Mouse (Mus musculus): ENCODE results near the gene Ate1. TPM values are rescaled to one million over a fixed set of nuclear protein-coding genes. Genes with fewer than 3 reads are reported as not detected.

Gene Ate1
- polyA plus RNA-seq, 1 experiment, result 10.6 TPM

DNA sequence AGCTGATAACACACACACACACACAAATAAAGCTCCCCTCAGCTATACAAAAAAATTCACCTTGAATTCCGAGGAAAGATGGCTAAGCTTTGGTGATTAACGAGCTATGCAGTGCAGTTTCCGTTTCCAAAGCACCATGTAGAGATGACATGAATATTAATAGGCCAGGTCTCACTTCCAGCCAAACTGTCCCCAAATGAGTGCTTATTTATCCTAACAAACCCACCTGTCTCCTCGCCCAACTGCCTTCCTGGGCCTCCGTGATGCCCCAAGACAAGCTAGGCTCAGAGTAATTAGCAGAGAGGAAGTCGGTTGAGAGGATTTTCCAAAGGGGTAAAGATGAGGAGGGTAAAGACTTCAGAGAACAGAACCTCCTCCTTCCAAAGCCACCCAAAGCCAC is 49.1 kb downstream of the Ate1 start:
- peaks cover under 1% of the 10 kb centered on the region; the same call in 1 of the 2 replicates for H3K36me3 ChIP-seq (ENCODE audit: control insufficient read depth, insufficient read depth, low read length)
- H3K27ac ChIP-seq (ENCODE audit: insufficient read depth, low read depth, low read length), result no peak overlapping the region
- H3K27me3 ChIP-seq (replicated peaks; ENCODE audit: control insufficient read depth, insufficient read depth, low read length), result no peaks in the 10 kb centered on the region
- no peak overlapping the region for H3K4me3 ChIP-seq (ENCODE audit: insufficient read depth, low read depth, low read length)
- TF ChIP-seq CTCF (conservative IDR thresholded peaks at IDR 0.05; ENCODE audit: insufficient read depth, insufficient read length, low read depth, low read length) (no peak), POLR2A (IDR thresholded peaks at IDR 0.05; ENCODE audit: low read depth, low read length) (no peak)
- WGBS, result 51% methylated on average over 6 of the region's 6 CpGs
- DNase-seq, result no peak
- H3K4me1 ChIP-seq (ENCODE audit: control insufficient read depth, insufficient read depth, low read length), result no peaks in the 10 kb centered on the region; the same call in 1 of the 2 replicates

- Histone ChIP-seq H3K27me3 (replicated peaks; ENCODE audit: control insufficient read depth, insufficient read depth, low read length) (no peaks in the 10 kb centered on the region), H3K36me3 (ENCODE audit: control insufficient read depth, insufficient read depth, low read length) (no peaks in the 10 kb centered on the region; the same call in none of the 2 replicates), H3K4me3 (ENCODE audit: insufficient read depth, low read depth, low read length) (no peak overlapping the region), H3K27ac (ENCODE audit: insufficient read depth, low read depth, low read length) (no peak overlapping the region), H3K4me1 (ENCODE audit: control insufficient read depth, insufficient read depth, low read length) (peaks cover 3% of the 10 kb centered on the region; the same call in 1 of the 2 replicates)
- TF ChIP-seq POLR2A (IDR thresholded peaks at IDR 0.05; ENCODE audit: low read depth, low read length) (no peak), CTCF (conservative IDR thresholded peaks at IDR 0.05; ENCODE audit: insufficient read depth, insufficient read length, low read depth, low read length) (no peak)
- WGBS, result 76% methylated on average over 4 of the region's 4 CpGs
- DNase-seq, result peak; percentile 19
Observed at GRCm38 (mm10) chr7:130455587-130456246, 64.5 kb downstream of the Ate1 start.

DNA sequence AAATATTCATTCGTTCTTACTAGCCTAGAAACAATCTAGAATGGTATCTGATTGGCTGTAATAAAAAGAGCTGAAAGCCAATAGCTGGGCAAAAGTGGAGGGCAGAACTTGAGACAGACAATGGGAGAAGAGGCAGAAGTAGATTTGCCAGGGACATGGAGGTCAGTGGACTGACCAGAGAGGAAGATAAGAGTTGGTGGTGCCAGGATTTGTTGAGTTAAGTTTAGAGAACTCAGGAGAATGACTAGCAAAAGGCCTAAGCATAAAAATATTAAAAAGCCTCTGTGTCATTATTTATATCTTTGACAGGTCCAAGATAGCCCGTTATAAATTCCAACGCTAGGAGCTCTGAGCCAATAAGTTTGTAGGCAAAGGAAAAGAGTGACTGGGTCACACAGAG is 65.9 kb downstream of the Ate1 start:
- no peaks in the 10 kb centered on the region; the same call in 1 of the 2 replicates for H3K36me3 ChIP-seq (ENCODE audit: control insufficient read depth, insufficient read depth, low read length)
- DNase-seq, result peak; percentile 15
- H3K4me1 ChIP-seq (ENCODE audit: control insufficient read depth, insufficient read depth, low read length), result peaks cover 3% of the 10 kb centered on the region; the same call in 1 of the 2 replicates
- 51% methylated on average over 3 of the region's 3 CpGs for WGBS
- TF ChIP-seq POLR2A (IDR thresholded peaks at IDR 0.05; ENCODE audit: low read depth, low read length), result no peak
- no peak for TF ChIP-seq CTCF (conservative IDR thresholded peaks at IDR 0.05; ENCODE audit: insufficient read depth, insufficient read length, low read depth, low read length)
- H3K4me3 ChIP-seq (ENCODE audit: insufficient read depth, low read depth, low read length), result no peak overlapping the region
- H3K27ac ChIP-seq (ENCODE audit: insufficient read depth, low read depth, low read length), result no peak overlapping the region
- H3K27me3 ChIP-seq (replicated peaks; ENCODE audit: control insufficient read depth, insufficient read depth, low read length), result no peaks in the 10 kb centered on the region

- H3K27ac ChIP-seq (ENCODE audit: insufficient read depth, low read depth, low read length), result no peak overlapping the region
- 73% methylated on average over 5 of the region's 5 CpGs for WGBS
- DNase-seq, result peak; percentile 15
Observed at GRCm38 (mm10) chr7:130435776-130436175, 84.4 kb downstream of the Ate1 start.

GRCm38 (mm10) chr7:130432141-130432540 is 88.0 kb downstream of the Ate1 start:
- DNase-seq, result no peak
- no peak for TF ChIP-seq CTCF (conservative IDR thresholded peaks at IDR 0.05; ENCODE audit: insufficient read depth, insufficient read length, low read depth, low read length)
- no peak for TF ChIP-seq POLR2A (IDR thresholded peaks at IDR 0.05; ENCODE audit: low read depth, low read length)
- no peaks in the 10 kb centered on the region for H3K27me3 ChIP-seq (replicated peaks; ENCODE audit: control insufficient read depth, insufficient read depth, low read length)
- H3K36me3 ChIP-seq (ENCODE audit: control insufficient read depth, insufficient read depth, low read length), result no peaks in the 10 kb centered on the region
- H3K27ac ChIP-seq (ENCODE audit: insufficient read depth, low read depth, low read length), result no peak overlapping the region
- WGBS, result 100% methylated on average over 2 of the region's 2 CpGs
- no peaks in the 10 kb centered on the region; the same call in 1 of the 2 replicates for H3K4me1 ChIP-seq (ENCODE audit: control insufficient read depth, insufficient read depth, low read length)
- no peak overlapping the region for H3K4me3 ChIP-seq (ENCODE audit: insufficient read depth, low read depth, low read length)

More at GRCm38 (mm10) chr7:130435776-130436175, 84.4 kb downstream of the Ate1 start:
- TF ChIP-seq POLR2A (IDR thresholded peaks at IDR 0.05; ENCODE audit: low read depth, low read length) (no peak), CTCF (conservative IDR thresholded peaks at IDR 0.05; ENCODE audit: insufficient read depth, insufficient read length, low read depth, low read length) (no peak)
- Histone ChIP-seq H3K4me1 (ENCODE audit: control insufficient read depth, insufficient read depth, low read length) (no peaks in the 10 kb centered on the region; the same call in 1 of the 2 replicates), H3K27me3 (replicated peaks; ENCODE audit: control insufficient read depth, insufficient read depth, low read length) (no peaks in the 10 kb centered on the region), H3K36me3 (ENCODE audit: control insufficient read depth, insufficient read depth, low read length) (no peaks in the 10 kb centered on the region), H3K4me3 (ENCODE audit: insufficient read depth, low read depth, low read length) (no peak overlapping the region)

DNA sequence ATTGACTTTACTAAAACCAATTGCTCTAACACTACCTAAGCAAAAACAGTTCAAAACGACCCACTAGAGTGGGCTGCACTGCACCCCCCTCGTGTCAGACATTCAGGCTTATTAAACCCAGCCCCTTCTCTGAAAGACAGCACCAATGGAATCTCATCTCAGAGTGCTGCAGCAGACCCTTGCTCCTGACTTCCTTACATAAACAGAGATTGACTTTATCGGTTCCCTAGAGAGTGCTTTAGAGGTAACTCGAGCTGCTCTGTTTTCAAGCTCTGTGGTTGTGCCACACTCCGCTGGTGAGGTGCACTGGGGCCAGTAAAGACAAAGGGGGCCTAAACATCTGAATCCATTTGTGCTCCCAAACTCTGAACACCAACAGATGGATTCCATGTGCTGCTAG is 93.6 kb downstream of the Ate1 start:
- DNase-seq, result no peak
- Histone ChIP-seq H3K4me3 (ENCODE audit: insufficient read depth, low read depth, low read length) (no peak overlapping the region), H3K27ac (ENCODE audit: insufficient read depth, low read depth, low read length) (no peak overlapping the region), H3K36me3 (ENCODE audit: control insufficient read depth, insufficient read depth, low read length) (no peaks in the 10 kb centered on the region), H3K4me1 (ENCODE audit: control insufficient read depth, insufficient read depth, low read length) (no peaks in the 10 kb centered on the region), H3K27me3 (replicated peaks; ENCODE audit: control insufficient read depth, insufficient read depth, low read length) (no peaks in the 10 kb centered on the region)
- WGBS, result 29% methylated on average over 5 of the region's 5 CpGs
- TF ChIP-seq CTCF (conservative IDR thresholded peaks at IDR 0.05; ENCODE audit: insufficient read depth, insufficient read length, low read depth, low read length) (no peak), POLR2A (IDR thresholded peaks at IDR 0.05; ENCODE audit: low read depth, low read length) (no peak)

DNA sequence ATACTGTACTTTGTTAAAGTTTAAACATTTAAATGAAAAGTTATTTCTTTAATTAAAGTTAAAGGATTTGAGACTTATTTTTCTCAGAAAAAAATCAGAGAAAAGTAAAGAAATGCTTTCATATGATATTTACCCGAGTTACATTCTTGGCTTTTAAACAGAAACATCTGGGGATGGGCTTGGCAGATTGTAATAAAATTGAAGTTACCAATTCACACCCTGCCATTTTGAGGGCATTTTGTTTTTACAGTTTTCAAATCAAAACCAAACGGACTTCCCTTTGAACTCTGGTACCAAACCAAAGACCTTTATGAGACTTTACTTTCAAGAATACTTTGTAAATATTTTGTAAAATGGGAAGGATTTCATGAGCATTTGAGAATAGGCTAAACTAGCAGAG is 94.2 kb downstream of the Ate1 start:
- TF ChIP-seq POLR2A (IDR thresholded peaks at IDR 0.05; ENCODE audit: low read depth, low read length) (no peak), CTCF (conservative IDR thresholded peaks at IDR 0.05; ENCODE audit: insufficient read depth, insufficient read length, low read depth, low read length) (no peak)
- no peaks in the 10 kb centered on the region for H3K27me3 ChIP-seq (replicated peaks; ENCODE audit: control insufficient read depth, insufficient read depth, low read length)
- 66% methylated on average over 2 of the region's 2 CpGs for WGBS
- H3K4me1 ChIP-seq (ENCODE audit: control insufficient read depth, insufficient read depth, low read length), result no peaks in the 10 kb centered on the region
- H3K36me3 ChIP-seq (ENCODE audit: control insufficient read depth, insufficient read depth, low read length), result no peaks in the 10 kb centered on the region
- no peak overlapping the region for H3K27ac ChIP-seq (ENCODE audit: insufficient read depth, low read depth, low read length)
- H3K4me3 ChIP-seq (ENCODE audit: insufficient read depth, low read depth, low read length), result no peak overlapping the region
- no peak for DNase-seq
